Mouse (Mus musculus) testis, postnatal 14 days (tissue): ENCODE results near the gene Asb1.
A peak's percentile ranks its signal among the peaks of the same experiment; 100 is the strongest.

Experiments
- DNase-seq: peaks from one replicate; pipeline ENCODE4 v3.0.0; 2021; ENCODE audit warnings: low spot score

The Asb1 gene

GRCm38 (mm10) chr1:91545226-91545625, 4.9 kb downstream of the Asb1 start:
- DNase-seq: no peak

- DNase-seq: no peak
Observed at GRCm38 (mm10) chr1:91547567-91547966, 7.2 kb downstream of the Asb1 start.

- DNase-seq: no peak
Observed at GRCm38 (mm10) chr1:91549073-91549472, 8.7 kb downstream of the Asb1 start.

DNA sequence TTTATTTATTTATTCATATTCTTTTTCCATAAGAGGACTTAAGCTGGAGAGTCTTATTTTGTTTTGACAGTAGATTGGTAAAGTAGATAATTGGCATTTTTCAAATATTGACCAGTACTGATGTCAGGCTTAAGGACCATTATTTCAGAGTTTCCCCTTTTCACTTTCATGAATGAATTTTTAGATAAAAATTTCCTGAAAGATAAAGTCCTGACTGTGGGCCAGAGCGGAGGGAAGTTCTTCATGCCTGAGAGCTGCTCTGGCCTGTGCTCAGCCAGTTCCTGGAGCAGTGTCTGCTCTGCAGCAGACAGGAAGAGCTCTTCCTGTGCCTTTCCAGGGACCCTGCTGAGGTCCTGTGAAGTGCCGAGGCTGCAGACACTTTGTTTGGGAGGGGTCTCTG, 16.8 kb downstream of the Asb1 start:
- DNase-seq: no peak

DNA sequence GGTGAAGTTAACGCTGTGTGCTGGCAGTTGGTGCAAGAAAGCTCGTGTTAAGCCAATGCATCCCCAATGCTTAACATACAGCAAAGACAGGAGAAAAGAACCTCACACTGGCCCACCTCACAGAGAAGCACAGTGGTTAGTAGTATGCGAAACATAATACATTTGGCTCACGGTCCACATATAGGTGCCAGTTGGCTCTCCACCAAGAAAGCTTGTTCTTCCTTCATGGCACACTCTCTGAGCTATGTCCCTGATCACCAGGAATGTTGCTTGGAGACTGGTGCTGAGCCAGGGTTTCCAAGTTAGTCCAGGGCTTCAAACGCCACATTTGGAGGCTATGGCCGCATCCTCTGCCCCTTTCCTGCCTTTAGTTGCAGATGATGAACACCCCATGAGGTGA, 20.9 kb downstream of the Asb1 start:
- DNase-seq: no peak

DNA sequence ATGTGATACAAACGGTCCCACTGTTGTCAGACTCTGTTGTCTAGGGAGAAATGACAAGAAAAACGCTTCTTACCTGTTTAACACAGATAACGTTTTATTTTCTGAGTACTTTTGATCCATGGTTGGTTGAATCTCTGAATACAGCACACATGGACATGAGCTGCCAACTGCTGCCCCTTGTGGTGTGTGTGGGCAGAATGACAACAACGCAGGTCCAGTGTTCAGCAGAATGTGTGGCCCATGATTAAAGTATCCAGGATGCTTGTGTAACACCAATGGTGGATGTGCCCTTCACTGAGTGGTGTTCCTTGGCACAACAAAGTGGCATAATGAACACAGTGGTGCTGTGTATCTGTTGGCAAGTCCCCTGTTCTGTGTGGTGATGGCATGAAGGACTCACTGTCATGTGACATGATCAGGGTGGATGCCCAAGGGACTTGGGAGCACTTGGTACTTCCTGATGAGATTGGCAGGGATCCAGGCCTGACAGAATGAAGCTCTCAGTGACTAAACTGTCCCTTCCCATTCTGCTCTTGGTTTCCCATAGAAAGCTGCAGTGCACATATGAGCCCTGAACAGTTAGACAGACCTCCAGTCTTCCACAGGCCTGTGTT, 22.7 kb downstream of the Asb1 start:
- DNase-seq: no peak

- DNase-seq: no peak
Observed at GRCm38 (mm10) chr1:91564004-91564403, 23.7 kb downstream of the Asb1 start.

GRCm38 (mm10) chr1:91564598-91564997, 24.3 kb downstream of the Asb1 start:
- DNase-seq: no peak

- no peak for DNase-seq
Observed at GRCm38 (mm10) chr1:91567269-91567668, 26.9 kb downstream of the Asb1 start.

GRCm38 (mm10) chr1:91572458-91572857, 32.1 kb downstream of the Asb1 start:
- DNase-seq: no peak

- no peak for DNase-seq
Observed at GRCm38 (mm10) chr1:91574208-91574607, 33.9 kb downstream of the Asb1 start.

DNA sequence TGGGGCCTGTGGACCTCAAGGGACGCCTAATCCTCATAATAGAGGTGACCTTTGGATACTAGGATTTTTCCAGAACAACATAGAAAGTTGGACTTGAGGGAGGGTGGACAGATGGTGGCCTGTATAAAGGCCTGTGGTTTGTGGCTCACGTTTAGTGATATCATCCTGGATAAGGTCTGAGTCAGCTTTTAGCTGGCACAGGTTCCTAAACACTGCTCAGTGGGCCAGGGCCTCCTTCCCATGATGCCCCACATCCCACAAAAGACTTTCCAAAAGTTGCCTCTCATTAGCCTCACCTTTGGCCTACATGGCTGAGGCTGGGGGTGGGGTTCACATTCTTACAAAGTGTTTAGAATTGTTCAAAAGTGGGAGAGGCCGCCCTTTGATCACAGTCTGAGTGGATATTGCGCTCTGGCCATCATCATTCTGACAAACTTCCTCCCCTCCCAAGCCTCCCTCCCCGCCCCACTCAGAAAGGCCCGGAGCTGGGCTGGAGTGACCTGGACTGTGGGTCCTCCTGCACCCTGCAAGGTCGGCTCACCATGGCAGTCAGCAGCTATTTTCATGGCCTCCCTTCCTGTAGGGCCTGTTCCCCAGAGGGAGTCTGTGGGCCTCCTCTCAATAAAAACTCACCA, 37.7 kb downstream of the Asb1 start:
- DNase-seq: no peak

DNA sequence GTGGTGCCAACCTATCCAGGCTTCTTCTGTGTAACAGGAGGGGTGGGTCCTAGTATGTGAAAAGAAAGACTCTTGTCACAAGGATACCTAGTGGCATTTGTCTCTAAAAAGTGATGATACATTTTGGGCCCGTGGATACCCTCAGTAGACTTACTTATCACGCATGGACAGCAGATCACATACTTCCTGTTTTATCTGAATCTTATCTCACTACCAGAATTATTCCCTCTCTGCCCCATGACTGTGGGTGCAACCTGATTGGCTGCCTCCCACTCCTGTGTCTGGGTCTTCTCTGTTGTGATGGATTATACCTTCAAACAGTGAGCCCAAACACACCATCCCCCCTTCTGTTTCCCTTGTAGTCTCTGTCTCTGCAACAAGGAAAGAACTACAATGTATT, 40.2 kb downstream of the Asb1 start:
- no peak for DNase-seq

DNA sequence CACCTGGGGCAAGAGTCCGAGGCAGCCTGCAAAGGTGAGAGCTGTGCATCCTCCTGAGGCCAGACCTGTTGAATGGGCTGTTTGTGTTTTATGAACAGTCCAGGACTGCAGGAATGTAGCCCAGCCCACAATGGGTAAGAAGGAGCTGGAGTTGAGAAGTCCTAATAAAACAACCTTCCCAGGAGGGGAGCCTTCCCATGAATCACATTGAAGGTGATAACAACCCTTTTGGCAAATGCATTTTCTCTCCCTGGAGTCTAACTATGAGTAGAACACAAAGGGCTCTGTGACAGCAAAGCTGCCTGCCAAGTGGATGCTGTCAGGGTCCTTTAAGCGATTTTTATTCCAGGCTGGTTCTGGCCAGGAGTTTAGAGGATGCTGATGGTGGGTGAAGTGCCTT, 40.9 kb downstream of the Asb1 start:
- DNase-seq: no peak

GRCm38 (mm10) chr1:91584969-91585835, 44.9 kb downstream of the Asb1 start:
- no peak for DNase-seq

DNA sequence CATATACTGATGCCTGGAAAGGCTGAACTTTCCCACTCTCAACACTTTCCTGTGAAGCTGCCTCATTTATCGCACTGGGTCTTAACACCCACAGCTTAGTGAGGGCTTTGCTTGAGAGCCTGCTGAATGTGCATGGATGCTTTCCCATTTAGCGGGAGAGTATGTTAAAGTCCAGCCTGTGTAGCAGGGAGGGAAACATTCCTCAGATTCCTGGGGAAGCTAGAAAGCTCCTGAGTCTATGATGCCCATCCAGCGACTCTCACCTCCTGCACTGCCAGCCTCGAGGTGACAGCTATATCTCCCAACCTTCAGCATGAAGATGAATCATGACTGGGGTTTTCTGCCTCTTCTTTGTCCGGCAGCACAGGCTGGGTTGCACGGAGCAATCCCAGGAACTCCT, 49.4 kb downstream of the Asb1 start:
- no peak for DNase-seq

DNA sequence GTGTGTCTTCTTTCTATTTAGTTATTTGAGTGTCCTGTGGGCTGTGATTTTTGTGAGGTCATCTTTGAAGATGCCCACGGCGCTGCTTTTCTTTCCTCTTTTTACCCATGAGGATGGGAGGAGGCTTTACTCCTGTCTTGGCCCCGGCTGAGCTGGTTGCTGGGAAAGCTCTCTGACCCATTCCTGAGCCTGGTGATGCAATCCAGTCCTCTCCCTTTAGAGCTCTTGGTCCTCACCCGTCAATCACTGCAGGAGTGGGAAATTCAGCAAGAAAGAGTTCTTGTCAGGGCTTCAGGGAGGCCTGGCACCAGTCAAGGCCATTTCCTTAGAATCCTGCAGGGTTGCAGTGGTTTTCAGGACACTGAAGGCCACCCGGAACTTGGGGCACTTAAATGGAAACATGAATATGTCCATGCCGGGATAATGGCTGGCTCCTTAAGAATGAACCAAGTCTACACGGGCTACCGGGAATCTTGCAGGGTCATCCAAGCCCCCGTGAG, 55.2 kb downstream of the Asb1 start:
- DNase-seq: no peak

- DNase-seq: no peak
Observed at GRCm38 (mm10) chr1:91597611-91598010, 57.3 kb downstream of the Asb1 start.

DNA sequence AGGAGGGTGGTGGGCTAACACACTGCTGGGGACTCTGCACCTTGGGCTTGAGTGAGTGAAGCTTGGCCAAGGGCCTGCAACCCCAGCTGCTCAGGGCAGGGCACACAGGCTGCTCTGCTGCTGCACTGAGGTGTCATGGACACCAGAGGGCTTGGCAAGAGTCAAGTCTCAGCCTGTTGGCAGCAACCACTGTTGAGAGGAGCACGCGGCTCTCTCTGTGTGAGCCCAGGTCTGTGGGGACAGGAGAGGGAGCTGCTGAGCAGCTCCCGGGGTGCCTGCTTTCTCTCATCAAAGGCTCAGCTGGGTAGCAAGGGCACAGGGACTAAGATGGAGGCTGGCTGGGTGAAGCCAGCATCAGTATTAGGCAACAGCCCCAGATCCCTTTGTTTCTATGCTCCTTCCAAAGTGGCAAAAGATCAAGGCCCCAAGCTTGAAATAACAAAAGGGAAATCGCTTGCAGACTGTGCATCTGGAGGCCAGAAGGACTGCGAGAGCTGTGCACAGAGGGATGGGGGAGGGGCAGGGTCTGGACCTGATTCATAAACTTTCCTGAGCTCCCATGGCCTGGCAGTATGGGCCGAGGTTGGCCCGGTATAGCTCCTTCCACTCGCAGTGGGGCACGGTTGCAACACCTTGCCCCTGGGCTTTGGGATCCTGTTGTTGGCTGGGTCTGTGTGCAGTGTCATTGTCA, 60.5 kb downstream of the Asb1 start:
- DNase-seq: peak; percentile 55

DNA sequence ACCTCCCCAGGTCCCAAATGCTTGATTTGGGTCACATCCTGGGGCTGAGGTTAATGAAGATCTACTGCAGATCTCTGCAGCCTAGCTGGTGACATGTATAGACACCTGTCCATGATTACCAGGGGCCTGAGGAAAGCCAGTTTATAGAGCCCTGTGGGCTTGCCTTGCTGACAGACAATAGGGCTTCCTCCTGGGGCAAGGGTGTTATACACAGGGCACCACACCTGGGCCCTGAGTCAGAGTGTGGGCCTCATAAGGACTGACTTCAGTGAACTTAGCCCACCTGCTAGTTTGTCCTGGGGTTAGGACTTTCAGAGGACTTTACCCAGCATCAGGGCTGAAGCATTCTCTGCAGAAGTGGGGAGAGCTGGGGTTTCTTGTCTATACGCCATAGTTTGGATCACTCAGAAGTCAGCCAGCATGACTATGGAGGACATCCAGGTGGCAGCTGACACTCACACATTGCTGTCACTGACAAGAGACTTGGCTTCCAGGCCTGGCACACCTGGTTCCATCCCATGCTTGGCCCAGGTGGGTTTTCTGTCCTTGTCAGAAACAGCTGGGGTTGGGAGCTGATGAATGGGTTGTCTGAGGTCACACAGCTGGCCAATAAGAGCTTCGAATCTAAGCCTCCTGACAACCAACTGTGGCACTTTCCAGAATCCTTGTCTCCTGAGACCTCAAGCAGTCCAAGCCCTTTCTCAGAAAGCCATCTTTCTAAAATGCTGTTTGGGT, 61.2 kb downstream of the Asb1 start:
- DNase-seq: no peak

GRCm38 (mm10) chr1:91605632-91606031, 65.3 kb downstream of the Asb1 start:
- DNase-seq: no peak

GRCm38 (mm10) chr1:91606701-91607100, 66.4 kb downstream of the Asb1 start:
- DNase-seq: no peak
